Mouse (Mus musculus) intestine, postnatal 0 days (tissue): Measurements from ENCODE around the gene Vmn1r83. TPM values are rescaled to one million over a fixed set of nuclear protein-coding genes. Genes with fewer than 3 reads are reported as not detected.

Experiments
- ATAC-seq: fragments of 200-750 bp; cut with Nextera tagmentation; 2 replicates; pipeline ENCODE4 v1.8.0; 2017; ENCODE audit warnings: mild to moderate bottlenecking, moderate TSS enrichment, moderate library complexity
- H3K27ac ChIP-seq: fragments of 300-500 bp; sonication (generic); 2 replicates; pipeline ENCODE4 v1.5.1; 2014; ENCODE audit warnings: mild to moderate bottlenecking, low read depth, low read length, moderate library complexity
- H3K27me3 ChIP-seq: fragments of 300-500 bp; sonication (generic); replicated peaks from 2 replicates; pipeline ENCODE4 v1.6.1; 2014; ENCODE audit warnings: low read length, mixed read lengths; ENCODE audit not compliant: control insufficient read depth, insufficient read depth
- H3K36me3 ChIP-seq: fragments of 300-500 bp; sonication (generic); 2 replicates; pipeline ENCODE4 v1.6.1; 2014; ENCODE audit warnings: mild to moderate bottlenecking, moderate library complexity; ENCODE audit not compliant: control insufficient read depth, insufficient read depth
- H3K4me1 ChIP-seq: fragments of 300-500 bp; sonication (generic); replicated peaks from 2 replicates; pipeline ENCODE4 v1.6.1; 2014; ENCODE audit warnings: antibody characterized with exemption, low read length, mixed read lengths; ENCODE audit not compliant: control insufficient read depth, insufficient read depth
- H3K4me2 ChIP-seq: fragments of 300-500 bp; sonication (generic); replicated peaks from 2 replicates; pipeline ENCODE4 v1.6.1; 2014; ENCODE audit warnings: low read depth, mild to moderate bottlenecking, moderate library complexity
- H3K4me3 ChIP-seq: fragments of 300-500 bp; sonication (generic); 2 replicates; pipeline ENCODE4 v1.5.1; 2014; ENCODE audit warnings: low read depth, low read length
- H3K9ac ChIP-seq: fragments of 300-500 bp; sonication (generic); 2 replicates; pipeline ENCODE4 v1.6.1; 2014; ENCODE audit warnings: mild to moderate bottlenecking, low read depth, low read length
- H3K9me3 ChIP-seq: fragments of 300-500 bp; sonication (generic); 2 replicates; pipeline ENCODE4 v1.6.1; 2016; ENCODE audit warnings: mixed run types; ENCODE audit not compliant: control insufficient read depth
- CTCF ChIP-seq: sonication (generic); IDR thresholded peaks from 2 replicates; pipeline ENCODE4 v1.5.1; 2016; ENCODE audit warnings: low read depth, mild to moderate bottlenecking, control low read depth, antibody characterized with exemption, moderate library complexity
- WGBS: fragments of 180-500 bp; shearing (Covaris S2); extraction: QIAGEN DNeasy Blood & Tissue Kit; methylation state at CpG from one replicate; pipeline ENCODE4 v1.1.7; 2014; 5-methylcytosine and 5-hydroxymethylcytosine counted together
- microRNA-seq: library from miRNA; unstranded; fragments of <30 nt; microRNA quantifications from one replicate; pipeline ENCODE4, GENCODE M21; 2016
- polyA plus RNA-seq: library from polyadenylated mRNA; unstranded; fragments of >200 nt; fragmentation: Nextera tagmentation; extraction: Ambion mirVana; gene quantifications from 2 replicates; pipeline ENCODE4 v1.2.1, GENCODE M21; 2015

Gene Vmn1r83
- polyA plus RNA-seq: not detected in 2 replicates

DNA sequence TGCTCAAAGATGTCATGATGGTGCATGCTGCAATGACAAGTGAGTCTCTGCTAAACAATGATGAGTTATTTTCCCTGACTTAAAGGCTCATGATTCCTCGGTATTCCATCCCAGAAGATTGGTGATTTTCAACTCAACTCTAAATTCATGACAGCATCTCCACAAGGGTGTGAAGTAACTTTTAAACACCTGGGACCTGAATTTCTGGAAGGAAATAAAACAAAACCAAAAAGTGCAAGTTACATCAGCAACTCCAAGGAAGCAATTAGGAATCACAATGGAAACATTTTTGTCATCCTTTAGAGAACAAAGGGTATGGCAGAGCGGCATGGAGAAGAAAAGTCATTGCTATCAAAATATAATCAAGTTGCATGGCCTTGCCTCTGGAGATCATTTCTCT, at the start of gene Vmn1r83:
Gene Vmn1r83 (minus strand): TSS at position 101 of the 400 bp plus-strand sequence.
- no peaks in the 10 kb centered on the region for H3K36me3 ChIP-seq

DNA sequence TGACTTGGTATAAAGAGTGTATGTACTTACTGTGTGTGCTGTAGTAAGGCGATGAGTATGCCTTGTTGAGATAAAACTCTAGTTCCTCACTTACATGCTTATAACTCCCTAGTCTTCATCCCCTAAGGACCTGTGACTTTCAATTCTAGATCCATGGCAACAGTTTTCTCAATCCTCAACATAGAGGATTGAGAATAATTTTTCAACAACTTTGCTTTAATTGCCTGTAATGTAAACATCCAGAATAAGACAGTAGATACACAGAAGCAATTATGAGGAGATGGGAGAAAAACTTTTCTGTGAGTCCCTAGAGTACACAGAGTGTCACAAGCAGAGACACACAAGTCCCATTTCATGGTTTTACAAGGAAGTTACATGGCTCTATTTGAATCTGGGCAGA, 39.9 kb upstream of the Vmn1r83 start, which contains the start of gene Vmn1r84:
Gene Vmn1r84 (minus strand): TSS at position 101 of the 400 bp plus-strand sequence.
- H3K9me3 ChIP-seq: no peaks in the 10 kb centered on the region
- ATAC-seq: no peak
- H3K4me2 ChIP-seq: no peak within 1 kb of the TSS
- no peak within 1 kb of the TSS for H3K4me3 ChIP-seq
- H3K27ac ChIP-seq: no peak within 1 kb of the TSS
- no peaks in the 10 kb centered on the region for H3K27me3 ChIP-seq
- WGBS: 72% methylated on average over 1 of the region's 1 CpGs
- H3K9ac ChIP-seq: no peak within 1 kb of the TSS
- no peaks in the 10 kb centered on the region for H3K4me1 ChIP-seq
- no peak for TF ChIP-seq CTCF
- H3K36me3 ChIP-seq: no peaks in the 10 kb centered on the region

More for the DNA sequence above, at the start of gene Vmn1r83:
- no peaks in the 10 kb centered on the region for H3K9me3 ChIP-seq
- 81% methylated on average over 2 of the region's 2 CpGs for WGBS
- H3K4me1 ChIP-seq: no peaks in the 10 kb centered on the region
- no peak within 1 kb of the TSS for H3K4me2 ChIP-seq
- no peak within 1 kb of the TSS for H3K27ac ChIP-seq
- no peak within 1 kb of the TSS for H3K9ac ChIP-seq
- no peaks in the 10 kb centered on the region for H3K27me3 ChIP-seq
- H3K4me3 ChIP-seq: no peak within 1 kb of the TSS
- no peak for TF ChIP-seq CTCF
- ATAC-seq: no peak

DNA sequence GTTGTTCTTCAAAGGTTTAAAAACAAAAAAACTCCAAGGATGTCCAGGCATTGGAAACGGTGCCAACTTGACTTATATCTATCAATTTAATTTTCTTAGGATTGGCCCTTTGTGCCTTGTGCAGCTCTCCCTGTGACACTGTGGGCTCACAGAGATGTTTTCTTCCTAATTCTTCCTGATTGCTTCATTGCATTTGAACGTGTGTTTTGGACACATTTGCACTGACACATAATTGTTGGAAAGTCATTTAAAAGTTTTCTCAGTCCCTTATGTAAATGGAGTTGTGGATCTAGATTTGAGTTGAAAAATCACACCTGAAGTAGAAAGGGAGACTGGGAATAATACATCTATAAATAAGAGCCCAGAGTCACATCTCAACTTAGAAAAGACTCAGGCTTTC, 29.2 kb downstream of the Vmn1r83 start, which contains the start of gene Vmn1r82:
Gene Vmn1r82 (plus strand): TSS at position 301 of the 400 bp plus-strand sequence.
- WGBS: 56% methylated on average over 2 of the region's 2 CpGs

More for the DNA sequence above, 29.2 kb downstream of the Vmn1r83 start, which contains the start of gene Vmn1r82:
- Histone ChIP-seq H3K9me3 (no peaks in the 10 kb centered on the region), H3K27ac (no peak within 1 kb of the TSS), H3K9ac (no peak within 1 kb of the TSS), H3K4me3 (no peak within 1 kb of the TSS), H3K27me3 (no peaks in the 10 kb centered on the region), H3K4me1 (no peaks in the 10 kb centered on the region), H3K36me3 (no peaks in the 10 kb centered on the region), H3K4me2 (no peak within 1 kb of the TSS)
- ATAC-seq: no peak
- no peak for TF ChIP-seq CTCF

Small RNA genes within 50 kb of the gene (microRNA-seq; reads per million reads assigned to microRNA genes)
- gene Gm23521: not detected

Other genes with a start within 250 kb of the Vmn1r83 start
- not detected in 2 replicates for gene Vmn1r78, start 179.2 kb downstream of the Vmn1r83 start, polyA plus RNA-seq
- gene Vmn1r79, start 158.2 kb downstream of the Vmn1r83 start, polyA plus RNA-seq: not detected in 2 replicates
- not detected in 2 replicates for gene Vmn1r80, start 140.2 kb downstream of the Vmn1r83 start, polyA plus RNA-seq
- not detected in 2 replicates for gene Vmn1r81, start 61.2 kb downstream of the Vmn1r83 start, polyA plus RNA-seq
- not detected in 2 replicates for gene Vmn1r82, start 29.1 kb downstream of the Vmn1r83 start, polyA plus RNA-seq
- gene Vmn1r84, start 39.8 kb upstream of the Vmn1r83 start, polyA plus RNA-seq: not detected in 2 replicates
- gene Zfp551, start 93.3 kb upstream of the Vmn1r83 start, polyA plus RNA-seq: 2.0 TPM in 2 replicates
- 4.5 and 4.8 TPM in 2 replicates for gene Zfp606, start 148.8 kb upstream of the Vmn1r83 start, polyA plus RNA-seq
- not detected in 2 replicates for gene 2900092C05Rik, start 183.0 kb upstream of the Vmn1r83 start, polyA plus RNA-seq